Mouse (Mus musculus) ES-Bruce4 (cell line): ENCODE data around the gene Dnm1. TPM values are rescaled to one million over a fixed set of nuclear protein-coding genes. Genes with fewer than 3 reads are reported as not detected.
"Not testable (repeated sequence)": the region's sequence is repeated elsewhere in the genome, so short reads cannot be mapped to it uniquely, and the experiment has no call there.

Experiments used
- H3K27ac ChIP-seq: 2 replicates; pipeline ENCODE4 v1.5.1; 2012; ENCODE audit warnings: low read length, inconsistent platforms; ENCODE audit not compliant: insufficient read depth
- H3K27me3 ChIP-seq: 2 replicates; pipeline ENCODE4 v1.6.1; 2012; ENCODE audit warnings: mild to moderate bottlenecking, low read length, inconsistent platforms; ENCODE audit not compliant: control insufficient read depth, poor library complexity, insufficient read depth, severe bottlenecking
- H3K36me3 ChIP-seq: 2 replicates; pipeline ENCODE4 v1.6.1; 2012; ENCODE audit warnings: inconsistent platforms, mild to moderate bottlenecking, low read length, moderate library complexity; ENCODE audit not compliant: control insufficient read depth, poor library complexity, insufficient read depth, severe bottlenecking
- H3K4me1 ChIP-seq: one replicate; pipeline ENCODE4 v1.8.1; 2011; ENCODE audit warnings: low read length; ENCODE audit not compliant: control insufficient read depth, insufficient read depth
- H3K4me3 ChIP-seq: 2 replicates; pipeline ENCODE4 v1.5.1; 2011; ENCODE audit warnings: low read depth, mild to moderate bottlenecking, low read length
- H3K9ac ChIP-seq: 2 replicates; pipeline ENCODE4 v1.6.1; 2012; ENCODE audit warnings: low read depth, mild to moderate bottlenecking, inconsistent platforms; ENCODE audit not compliant: poor library complexity, severe bottlenecking
- H3K9me3 ChIP-seq: replicated peaks from 2 replicates; pipeline ENCODE4 v1.6.1; 2012; ENCODE audit warnings: mild to moderate bottlenecking, low read length, inconsistent platforms; ENCODE audit not compliant: control insufficient read depth, poor library complexity, insufficient read depth, severe bottlenecking
- CTCF ChIP-seq: IDR thresholded peaks from one replicate; pipeline ENCODE4 v1.8.1; 2011; ENCODE audit warnings: low read depth, low read length
- EP300 ChIP-seq: IDR thresholded peaks from 2 replicates; pipeline ENCODE4 v1.6.1; 2011; ENCODE audit warnings: low read depth, low read length; ENCODE audit not compliant: insufficient read depth
- POLR2A ChIP-seq: IDR thresholded peaks from one replicate; pipeline ENCODE4 v1.8.1; 2011; ENCODE audit warnings: low read length; ENCODE audit not compliant: insufficient read depth
- polyA plus RNA-seq: library from polyadenylated mRNA; stranded (reverse); fragments of >200 nt; gene quantifications from 2 replicates; pipeline ENCODE4 v1.2.4, GENCODE M21; 2011; ENCODE audit warnings: low read depth; ENCODE audit not compliant: missing spikeins, insufficient read depth, insufficient read length

Dnm1 gene
- polyA plus RNA-seq, 1 experiment = 11.6 TPM

DNA sequence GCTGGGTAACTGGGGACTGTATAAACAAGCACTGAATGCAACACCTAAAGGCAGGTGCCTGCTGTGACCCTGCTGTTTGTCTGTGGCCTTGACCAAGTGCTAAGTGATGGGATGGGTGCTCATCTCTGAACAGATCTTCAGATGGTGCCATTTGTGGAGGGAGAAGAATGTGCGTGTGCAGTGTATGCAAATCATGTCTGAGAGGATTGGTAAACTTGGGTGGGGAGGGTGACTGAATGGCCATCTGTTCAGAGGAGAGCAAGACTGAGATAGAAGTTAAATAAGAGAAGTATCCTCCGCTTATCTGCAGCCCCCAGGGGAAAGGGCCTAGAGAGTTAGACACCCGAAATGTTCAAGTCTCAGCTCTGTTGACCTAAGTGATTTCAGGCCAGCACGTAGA lies 53.7 kb downstream of the Dnm1 start:
- Histone ChIP-seq H3K36me3 (peaks cover 4% of the 10 kb centered on the region), H3K4me1 (no peaks in the 10 kb centered on the region), H3K27ac (no peak overlapping the region), H3K9ac (no peak overlapping the region), H3K4me3 (no peak overlapping the region), H3K9me3 (no peaks in the 10 kb centered on the region), H3K27me3 (no peaks in the 10 kb centered on the region)
- TF ChIP-seq POLR2A (no peak), CTCF (no peak), EP300 (no peak)

- H3K9me3 ChIP-seq, H3K27me3 ChIP-seq, H3K27ac ChIP-seq, H3K9ac ChIP-seq, H3K36me3 ChIP-seq, H3K4me3 ChIP-seq, H3K4me1 ChIP-seq: not testable (repeated sequence)
Measured at GRCm38 (mm10) chr2:32295842-32296241, 57.3 kb downstream of the Dnm1 start.

DNA sequence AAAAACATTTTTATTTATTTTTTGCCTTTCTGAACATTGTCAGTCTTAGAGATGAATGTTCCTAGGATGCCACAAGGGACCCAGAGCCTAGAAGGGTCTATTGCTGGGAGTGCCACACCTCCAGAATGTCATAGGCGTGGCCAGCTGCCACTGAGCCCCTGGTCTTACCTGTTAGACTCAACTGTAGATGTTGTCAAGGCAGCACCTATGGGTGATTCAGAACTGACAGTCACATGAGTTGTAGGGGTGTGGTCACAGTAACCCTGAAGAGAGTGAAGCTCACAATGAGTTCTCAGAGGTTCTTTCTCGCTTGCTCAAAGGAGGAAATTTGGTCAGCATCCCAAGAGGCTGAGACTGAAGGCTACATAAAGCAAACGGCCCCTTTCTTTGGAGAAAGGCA lies 57.9 kb downstream of the Dnm1 start:
- H3K9me3 ChIP-seq = no peaks in the 10 kb centered on the region
- no peak for TF ChIP-seq CTCF
- no peak for TF ChIP-seq POLR2A
- no peak for TF ChIP-seq EP300
- no peaks in the 10 kb centered on the region for H3K27me3 ChIP-seq
- H3K4me3 ChIP-seq = no peak overlapping the region
- no peaks in the 10 kb centered on the region for H3K4me1 ChIP-seq
- no peak overlapping the region for H3K9ac ChIP-seq
- peaks cover 4% of the 10 kb centered on the region for H3K36me3 ChIP-seq
- H3K27ac ChIP-seq = no peak overlapping the region

DNA sequence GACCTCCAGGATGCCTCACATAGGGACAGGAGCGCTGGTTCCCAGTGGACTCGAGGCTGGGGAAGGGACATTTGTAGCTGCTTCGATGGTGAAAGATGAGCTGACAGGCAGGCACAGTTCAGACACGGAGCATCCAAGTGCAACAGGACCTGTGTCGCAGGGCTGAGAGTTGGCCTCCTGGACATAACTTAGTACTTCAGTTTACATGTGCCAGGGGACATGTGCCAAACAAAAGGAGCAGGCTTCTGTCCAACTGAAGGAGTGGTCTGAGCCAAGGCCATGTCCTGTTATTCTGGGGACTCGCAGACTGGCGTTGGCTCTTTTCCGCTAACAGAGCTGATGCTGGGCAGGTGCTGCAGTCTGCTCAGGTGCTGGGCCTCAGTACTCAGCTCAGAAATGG lies 58.8 kb downstream of the Dnm1 start:
- H3K4me1 ChIP-seq = no peaks in the 10 kb centered on the region
- no peak overlapping the region for H3K27ac ChIP-seq
- H3K27me3 ChIP-seq = no peaks in the 10 kb centered on the region
- no peak overlapping the region for H3K9ac ChIP-seq
- H3K4me3 ChIP-seq = no peak overlapping the region
- H3K9me3 ChIP-seq = no peaks in the 10 kb centered on the region
- TF ChIP-seq POLR2A = no peak
- no peak for TF ChIP-seq CTCF
- no peak for TF ChIP-seq EP300
- H3K36me3 ChIP-seq = peaks cover 4% of the 10 kb centered on the region

DNA sequence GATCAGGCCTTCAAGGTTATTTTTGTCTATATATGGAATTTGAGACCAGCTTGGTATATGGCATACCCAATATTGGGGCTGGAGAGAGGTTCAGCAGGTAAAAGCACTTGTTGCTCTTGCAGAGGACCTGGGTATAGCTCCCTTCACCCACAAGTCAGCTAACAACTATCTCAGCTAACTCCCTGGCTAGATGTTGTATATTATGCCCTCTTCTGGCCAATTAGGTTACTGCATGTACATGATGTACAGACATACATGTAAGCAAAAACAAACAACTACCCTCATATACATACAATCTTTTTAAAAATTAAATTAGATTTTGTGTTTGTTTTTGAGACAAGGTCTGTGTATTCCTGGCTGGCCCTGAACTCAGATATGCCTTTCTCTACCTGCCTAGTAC lies 63.6 kb downstream of the Dnm1 start:
- Histone ChIP-seq H3K27ac (no peak overlapping the region), H3K9ac (no peak overlapping the region), H3K4me1 (no peaks in the 10 kb centered on the region), H3K9me3 (no peaks in the 10 kb centered on the region), H3K27me3 (no peaks in the 10 kb centered on the region), H3K36me3 (peaks cover 13% of the 10 kb centered on the region), H3K4me3 (no peak overlapping the region)
- TF ChIP-seq EP300 (no peak), CTCF (peak; percentile 2)

- Histone ChIP-seq H3K9ac (peak overlapping the region; percentile 83), H3K36me3 (peaks cover 18% of the 10 kb centered on the region), H3K4me3 (peak overlapping the region; percentile 90), H3K27ac (no peak overlapping the region), H3K4me1 (no peaks in the 10 kb centered on the region), H3K27me3 (no peaks in the 10 kb centered on the region), H3K9me3 (no peaks in the 10 kb centered on the region)
- TF ChIP-seq CTCF (no peak), POLR2A (no peak), EP300 (no peak)
Measured at GRCm38 (mm10) chr2:32288371-32288931, 64.7 kb downstream of the Dnm1 start.
